ENCODE assay signal across 27 mouse cellular contexts in genomic region chrX:12889482-12889808, GRCm38 (mm10).
DNase-seq lines count a peak whose midpoint lies in the region; ATAC-seq and TF ChIP-seq lines count a peak whose summit lies in the region.
"Had no signal": no experiment of that assay in that cellular context is flagged by ENCODE, and none has a peak within 500 bp of the region (broad histone marks: within the 10 kb centered on the region; RNA-seq: fewer than 3 reads in every experiment).

No protein-coding gene starts in this region.

- H3K4me2 ChIP-seq in forebrain, embryonic 11.5 days (ENCODE audit: low read depth, low read length, severe bottlenecking) = no peak overlapping the region
- peak overlapping the region; percentile 17; the same call in 1 of the 2 replicates for H3K4me2 ChIP-seq in forebrain, postnatal 0 days (ENCODE audit: low read depth)
- peak overlapping the region; percentile 30 for H3K4me2 ChIP-seq in midbrain, embryonic 15.5 days
- H3K4me2 ChIP-seq: embryonic facial prominence, embryonic 15.5 days; heart, embryonic 12.5 days; liver, embryonic 13.5 days had no signal

- H3K36me3 ChIP-seq in forebrain, embryonic 10.5 days (replicated peaks) = no peaks in the 10 kb centered on the region
- H3K36me3 ChIP-seq in forebrain, embryonic 11.5 days (ENCODE audit: control insufficient read depth, insufficient read depth, low read length) = no peaks in the 10 kb centered on the region
- no peaks in the 10 kb centered on the region for H3K36me3 ChIP-seq in forebrain, postnatal 0 days (ENCODE audit: insufficient read depth)
- no peaks in the 10 kb centered on the region for H3K36me3 ChIP-seq in midbrain, embryonic 15.5 days (replicated peaks)
- H3K36me3 ChIP-seq: embryonic facial prominence, embryonic 15.5 days; heart, embryonic 12.5 days; liver, embryonic 13.5 days had no signal

- H3K27ac ChIP-seq in forebrain, embryonic 10.5 days = 0 out of 2 replicates have a peak overlapping the region, but pooled peaks have one; percentile 35
- H3K27ac ChIP-seq in forebrain, embryonic 11.5 days (ENCODE audit: low read depth, low read length) = no peak overlapping the region
- peak overlapping the region; percentile 31 for H3K27ac ChIP-seq in forebrain, postnatal 0 days (ENCODE audit: low read depth, low read length)
- peak overlapping the region; percentile 85 for H3K27ac ChIP-seq in midbrain, embryonic 15.5 days
- H3K27ac ChIP-seq: embryonic facial prominence, embryonic 15.5 days; left cerebral cortex, adult 2 months; liver, embryonic 13.5 days had no signal

- no peak for ATAC-seq in forebrain, embryonic 11.5 days (replicated peaks; ENCODE audit: low FRiP score)
- ATAC-seq in forebrain, postnatal 0 days = peak; percentile 85
- ATAC-seq in midbrain, embryonic 15.5 days (replicated peaks) = peak; percentile 84
- ATAC-seq: activated CD4-positive, CD25-positive, alpha-beta regulatory T cell, adult 4 months; intestine, postnatal 0 days had no signal

- H3K9ac ChIP-seq in forebrain, embryonic 11.5 days (ENCODE audit: low read length) = no peak overlapping the region
- H3K9ac ChIP-seq in forebrain, postnatal 0 days = no peak overlapping the region
- H3K9ac ChIP-seq in midbrain, embryonic 15.5 days = no peak overlapping the region
- H3K9ac ChIP-seq: embryonic facial prominence, embryonic 15.5 days; heart, embryonic 12.5 days; liver, embryonic 13.5 days had no signal

- no peak overlapping the region for H3K4me3 ChIP-seq in forebrain, embryonic 10.5 days
- no peak overlapping the region for H3K4me3 ChIP-seq in forebrain, embryonic 11.5 days (ENCODE audit: low read depth, low read length)
- H3K4me3 ChIP-seq in forebrain, postnatal 0 days (ENCODE audit: low read depth, low read length) = no peak overlapping the region
- H3K4me3 ChIP-seq in midbrain, embryonic 15.5 days = no peak overlapping the region
- H3K4me3 ChIP-seq: embryonic facial prominence, embryonic 15.5 days; heart, embryonic 12.5 days; left cerebral cortex, adult 2 months; liver, embryonic 13.5 days had no signal

- peaks cover 32% of the 10 kb centered on the region for H3K4me1 ChIP-seq in forebrain, embryonic 10.5 days
- no peaks in the 10 kb centered on the region for H3K4me1 ChIP-seq in forebrain, embryonic 11.5 days (replicated peaks; ENCODE audit: control insufficient read depth, insufficient read depth, low read length)
- H3K4me1 ChIP-seq in forebrain, postnatal 0 days (ENCODE audit: insufficient read depth) = no peaks in the 10 kb centered on the region
- no peaks in the 10 kb centered on the region; the same call in 1 of the 2 replicates for H3K4me1 ChIP-seq in midbrain, embryonic 15.5 days
- H3K4me1 ChIP-seq: embryonic facial prominence, embryonic 15.5 days; heart, embryonic 12.5 days; liver, embryonic 13.5 days had no signal

- 44% methylated on average over 2 of the region's 3 CpGs for WGBS in forebrain, embryonic 10.5 days
- 47% methylated on average over 2 of the region's 3 CpGs for WGBS in forebrain, embryonic 11.5 days
- WGBS in forebrain, postnatal 0 days = 49% methylated on average over 3 of the region's 3 CpGs
- WGBS in midbrain, embryonic 15.5 days = 30% methylated on average over 3 of the region's 3 CpGs

- peaks cover 7% of the 10 kb centered on the region; the same call in 1 of the 2 replicates for H3K27me3 ChIP-seq in forebrain, embryonic 10.5 days (ENCODE audit: poor library complexity, severe bottlenecking)
- H3K27me3 ChIP-seq in forebrain, embryonic 11.5 days (ENCODE audit: control insufficient read depth, insufficient read depth, low read length) = no peaks in the 10 kb centered on the region
- no peaks in the 10 kb centered on the region for H3K27me3 ChIP-seq in forebrain, postnatal 0 days (ENCODE audit: insufficient read depth, low read length)
- no peaks in the 10 kb centered on the region for H3K27me3 ChIP-seq in midbrain, embryonic 15.5 days (replicated peaks)
- H3K27me3 ChIP-seq: heart, embryonic 12.5 days; liver, embryonic 13.5 days had no signal

- no peak for TF ChIP-seq POLR2A in brain, embryonic 14.5 days (IDR thresholded peaks at IDR 0.05; ENCODE audit: borderline replicate concordance, extremely low read depth, insufficient read depth, insufficient read length, poor library complexity, severe bottlenecking)

- TF ChIP-seq CTCF in brain, embryonic 14.5 days (IDR thresholded peaks at IDR 0.05; ENCODE audit: borderline replicate concordance, extremely low read depth, insufficient read depth, insufficient read length) = no peak
- TF ChIP-seq CTCF in forebrain, postnatal 0 days (IDR thresholded peaks at IDR 0.05; ENCODE audit: low read depth) = no peak

- H3K9me3 ChIP-seq in forebrain, embryonic 10.5 days = no peaks in the 10 kb centered on the region
- no peaks in the 10 kb centered on the region for H3K9me3 ChIP-seq in forebrain, embryonic 11.5 days (ENCODE audit: control insufficient read depth, low read length)
- H3K9me3 ChIP-seq in forebrain, postnatal 0 days (ENCODE audit: low read length) = no peaks in the 10 kb centered on the region
- no peaks in the 10 kb centered on the region for H3K9me3 ChIP-seq in midbrain, embryonic 15.5 days
- H3K9me3 ChIP-seq: embryonic facial prominence, embryonic 15.5 days; liver, embryonic 13.5 days had no signal

- DNase-seq in forebrain, embryonic 10.5 days (ENCODE audit: extremely low spot score, low spot score) = no peak
- DNase-seq in forebrain, embryonic 11.5 days (ENCODE audit: low spot score) = no peak
- peak; percentile 59 for DNase-seq in brain, embryonic 14.5 days (ENCODE audit: low read depth)
- peak; percentile 22 for DNase-seq in forebrain, postnatal 0 days
- DNase-seq in spleen, postnatal 36 days (ENCODE audit: low spot score in 2 of 2) = no peak
- no peak for DNase-seq in testis, postnatal 10 days (ENCODE audit: low spot score)
- no peak for DNase-seq in adrenal gland, postnatal 25 days
- DNase-seq: adrenal gland, adult 8-10 months; cerebellum, adult 2 months; cerebellum, postnatal 25 days; gastrocnemius, postnatal 14 days; heart, adult 11 months; heart, postnatal 10 days; kidney, postnatal 4 days; layer of hippocampus, adult 9-11 months; liver, embryonic 13.5 days; lung, adult 2 months; lung, postnatal 14 days; right cerebral cortex, postnatal 25 days; spleen, adult 18-20 months; thymus, postnatal 36 days had no signal

Comparison
In these comparisons a context has a peak if more than half of its experiments do, and no peak if none do; other contexts are left out.
1. DNase-seq: peak in brain, embryonic 14.5 days (single experiment) and forebrain, postnatal 0 days (single experiment); none in forebrain, embryonic 10.5 days (single experiment), forebrain, embryonic 11.5 days (single experiment), spleen, postnatal 36 days (0 of 2), testis, postnatal 10 days (single experiment) and adrenal gland, postnatal 25 days (single experiment).